Mouse (Mus musculus) cerebellum, adult (tissue): ENCODE data around the gene Chrm2.

Experiments used
- ATAC-seq: cut with Nextera tagmentation; 2 replicates; pipeline ENCODE4 v1.9.2; 2017; ENCODE audit warnings: mild to moderate bottlenecking, moderate library complexity, mixed read lengths; ENCODE audit not compliant: insufficient number of reproducible peaks, low FRiP score, low TSS enrichment

Chrm2 gene

DNA sequence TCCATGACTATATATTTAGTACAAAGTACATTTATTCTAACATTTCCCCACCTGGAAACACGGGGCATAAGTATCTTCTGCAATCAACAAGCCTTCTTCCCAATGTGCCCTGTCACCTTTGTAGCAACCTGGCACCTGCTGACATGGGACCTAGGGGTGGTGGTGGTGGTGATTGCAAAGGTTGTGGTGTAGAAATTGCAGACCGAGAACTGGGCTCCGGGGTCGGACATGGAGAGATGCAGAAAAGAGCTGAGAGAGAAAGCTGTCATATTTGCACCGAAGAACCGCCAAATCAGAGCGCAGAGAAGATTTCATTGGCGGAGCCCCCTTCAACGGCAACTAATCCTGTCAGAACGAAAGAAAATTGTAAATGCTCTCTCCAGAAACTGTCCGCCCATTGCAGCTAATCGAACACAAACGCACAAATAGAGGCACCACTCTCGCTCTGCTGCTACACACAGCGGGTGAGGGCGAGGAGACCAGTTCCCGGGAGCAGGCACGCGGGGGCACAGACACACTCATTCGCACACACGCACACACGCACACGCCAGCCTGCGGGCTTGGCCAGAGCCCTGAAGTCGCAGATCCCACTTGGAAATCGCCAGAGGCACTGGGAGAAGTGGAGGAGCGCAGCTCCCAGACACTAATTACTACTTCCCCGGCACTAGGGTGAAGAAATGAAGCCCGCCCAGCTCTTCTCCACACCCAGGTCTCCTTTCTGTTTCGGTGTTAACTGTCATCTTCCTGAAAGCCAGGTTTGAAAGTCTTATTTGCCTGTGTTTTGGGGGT, at the start of gene Chrm2:
Gene Chrm2 (plus strand): TSS at position 473 of the 789 bp plus-strand sequence.
- peak; percentile 42; the same call in 1 of the 2 replicates for ATAC-seq

GRCm38 (mm10) chr6:36373983-36374382, 13.9 kb upstream of the Chrm2 start:
- no peak for ATAC-seq

- no peak for ATAC-seq
Measured at GRCm38 (mm10) chr6:36377936-36378335, 9.9 kb upstream of the Chrm2 start.

DNA sequence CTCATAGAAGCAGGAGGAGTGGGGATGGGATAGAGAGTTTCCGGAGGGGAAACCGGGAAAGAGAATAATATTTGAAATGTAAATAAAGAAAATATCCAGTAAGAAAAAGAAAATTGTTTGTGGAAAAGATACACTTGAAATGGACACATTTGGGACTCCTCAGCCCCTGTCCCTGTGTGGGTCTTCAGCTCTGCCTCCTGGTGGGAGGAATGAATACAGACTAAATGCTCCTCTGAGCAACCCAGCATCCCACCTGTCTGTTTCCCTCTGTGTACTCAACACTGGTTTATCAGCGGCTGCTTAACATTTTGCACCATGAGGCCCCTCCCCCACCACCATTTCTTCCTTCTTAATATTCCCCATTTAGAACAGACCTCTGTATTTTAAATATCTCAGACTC, 3.8 kb upstream of the Chrm2 start:
- no peak for ATAC-seq

DNA sequence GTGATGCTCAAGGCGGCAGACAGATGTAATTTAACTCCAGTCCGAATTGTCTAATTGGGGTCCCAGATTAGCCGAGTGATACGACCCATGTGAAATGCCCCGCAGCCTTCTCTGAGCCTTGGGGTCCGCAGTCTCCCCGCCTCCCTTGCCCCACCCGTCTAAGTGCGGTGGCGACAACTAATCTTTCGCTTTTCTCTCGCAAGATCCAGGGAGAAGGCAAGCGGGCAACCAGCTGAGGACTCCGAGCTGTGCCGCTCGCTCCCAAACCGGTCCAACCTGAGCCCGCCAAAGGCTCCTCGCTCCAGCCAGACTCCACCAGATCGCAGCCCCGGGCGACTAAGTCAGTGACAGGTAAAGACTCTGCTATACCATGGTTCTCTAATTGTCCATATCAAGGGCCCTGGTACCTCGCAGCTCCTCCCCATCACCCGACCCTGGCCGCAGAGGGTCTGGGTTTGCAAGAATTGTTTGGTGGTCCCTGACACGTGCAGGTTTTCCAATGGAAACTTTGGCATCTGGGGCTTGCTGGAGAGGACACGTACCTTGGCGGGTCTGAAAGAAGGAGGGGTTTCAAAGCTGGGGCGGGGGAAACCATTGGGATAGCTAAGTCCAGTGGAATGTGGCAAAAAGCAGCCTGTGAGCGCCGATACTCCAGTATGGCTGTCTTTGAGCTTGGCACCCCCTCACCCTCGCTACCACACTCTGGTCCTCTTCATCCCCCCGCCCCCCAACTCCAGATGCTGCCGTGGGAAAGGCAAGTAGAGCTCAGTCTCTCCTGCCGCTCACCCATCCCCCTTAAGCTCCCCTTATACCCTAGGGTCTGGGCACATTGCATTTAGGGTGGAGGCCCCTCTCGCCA, 746 bp downstream of the Chrm2 start:
- no peak; the same call in 1 of the 2 replicates for ATAC-seq

DNA sequence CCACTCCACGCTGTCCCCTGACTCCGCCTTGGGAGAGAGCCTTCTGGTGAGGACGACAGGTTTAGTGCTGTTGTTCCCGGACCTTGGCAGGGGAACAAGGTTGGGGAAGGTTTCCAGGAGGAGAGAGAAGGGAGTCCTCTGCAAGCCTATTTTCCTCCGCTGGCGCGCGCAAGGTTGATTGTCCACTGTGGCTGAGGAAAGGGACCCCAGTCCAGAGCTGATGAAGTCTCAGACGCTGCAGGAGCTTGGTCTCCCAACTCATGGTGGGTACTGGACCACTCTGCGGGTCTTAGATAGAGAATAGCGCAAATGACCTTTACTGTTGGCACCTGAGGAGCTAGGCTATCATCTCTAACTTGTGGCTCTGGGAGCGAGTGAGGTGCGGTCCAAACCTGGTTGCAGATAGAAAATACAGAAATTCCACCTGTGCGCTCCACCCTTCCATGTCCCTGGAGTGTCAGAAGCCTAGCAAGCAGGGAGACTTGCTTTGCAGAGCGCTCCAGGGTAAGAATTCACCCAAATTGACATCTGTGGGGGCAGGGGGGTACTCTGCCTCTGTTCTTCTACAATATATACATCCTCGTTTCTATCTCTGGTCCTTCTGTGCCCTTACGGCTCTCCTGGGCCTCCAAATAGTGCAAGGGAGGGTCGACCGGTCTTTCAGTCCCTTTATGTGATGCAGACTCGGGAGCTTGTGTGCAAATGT, 1.5 kb downstream of the Chrm2 start:
- no peak for ATAC-seq

DNA sequence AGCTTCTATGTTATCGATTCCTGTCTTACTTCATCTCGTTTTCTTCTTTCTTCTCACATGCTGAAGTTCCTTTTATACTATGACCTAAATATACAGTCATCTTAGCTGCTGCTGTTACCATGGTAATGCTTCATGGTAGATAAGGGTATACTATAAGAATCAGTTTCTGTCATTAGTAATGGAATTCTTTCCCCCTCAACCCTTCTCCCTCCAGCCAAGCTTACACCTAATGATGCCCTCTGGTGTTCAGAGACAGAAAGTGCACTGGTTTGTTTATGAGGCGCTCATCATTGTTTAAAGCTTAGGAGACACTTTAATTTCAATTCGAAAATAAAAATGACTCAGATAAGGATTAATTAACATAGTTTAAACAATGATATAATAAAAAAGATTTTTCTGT, 5.8 kb downstream of the Chrm2 start:
- no peak for ATAC-seq

DNA sequence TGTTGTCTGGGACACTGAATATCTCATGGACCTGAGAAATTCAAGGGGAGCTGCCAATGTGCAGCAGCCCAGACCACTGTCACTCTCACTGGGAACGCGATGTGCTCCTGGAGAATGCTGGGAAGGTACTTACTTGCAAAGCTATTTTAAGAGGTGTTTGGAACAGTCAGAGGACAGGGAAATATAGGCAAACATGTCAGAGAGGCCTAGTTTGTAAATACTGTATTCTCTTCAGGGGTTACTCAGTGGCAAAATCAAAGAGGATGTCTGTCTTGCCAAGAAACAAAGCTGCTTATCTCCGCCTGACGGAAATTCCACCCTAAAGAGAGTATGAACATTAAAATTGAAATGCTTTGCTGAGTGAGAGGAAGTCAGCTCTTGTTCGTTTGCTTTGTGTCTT, 17.3 kb downstream of the Chrm2 start:
- ATAC-seq = no peak

- ATAC-seq = no peak
Measured at GRCm38 (mm10) chr6:36409016-36409415, 21.1 kb downstream of the Chrm2 start.

- no peak for ATAC-seq
Measured at GRCm38 (mm10) chr6:36410057-36410456, 22.2 kb downstream of the Chrm2 start.

DNA sequence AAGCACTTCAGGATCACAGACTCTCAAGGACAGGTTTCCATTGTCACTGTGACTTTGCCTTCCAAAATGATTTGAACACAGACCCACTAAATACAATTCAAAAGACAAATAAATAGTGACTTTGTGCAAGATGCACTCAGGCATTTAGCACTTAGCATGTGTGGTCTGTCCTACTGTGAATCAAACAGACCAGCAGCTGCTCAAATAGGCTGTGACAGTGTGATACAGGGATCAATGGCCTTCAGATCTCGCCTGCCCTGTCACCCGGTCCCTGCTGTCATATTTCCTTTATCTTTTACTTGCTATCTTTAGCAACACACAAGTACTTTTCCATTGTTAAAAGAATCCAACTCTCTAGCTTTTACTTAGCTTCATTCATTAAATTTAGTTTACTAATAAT, 31.8 kb downstream of the Chrm2 start:
- ATAC-seq = no peak

- no peak for ATAC-seq
Measured at GRCm38 (mm10) chr6:36437964-36438363, 50.1 kb downstream of the Chrm2 start.

DNA sequence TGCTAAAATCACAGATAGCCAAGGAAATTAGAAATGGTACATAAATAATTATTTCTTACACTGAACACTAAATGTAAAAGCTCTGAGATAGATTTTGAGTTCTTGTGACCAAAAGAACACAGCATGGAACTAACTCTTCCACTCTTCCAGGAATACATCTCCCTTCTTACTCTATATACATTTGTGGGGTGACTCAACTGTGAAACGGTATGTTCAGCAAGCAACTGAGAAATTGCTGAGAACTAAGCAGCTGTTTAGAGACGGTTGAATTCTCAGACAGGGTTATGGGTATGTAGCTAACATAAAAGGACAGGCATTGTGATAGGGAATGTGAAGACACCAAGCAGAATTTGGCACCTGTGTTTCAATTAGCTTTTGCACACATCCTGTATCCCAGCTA, 51.3 kb downstream of the Chrm2 start:
- ATAC-seq = no peak

- ATAC-seq = no peak
Measured at GRCm38 (mm10) chr6:36451480-36451879, 63.6 kb downstream of the Chrm2 start.

DNA sequence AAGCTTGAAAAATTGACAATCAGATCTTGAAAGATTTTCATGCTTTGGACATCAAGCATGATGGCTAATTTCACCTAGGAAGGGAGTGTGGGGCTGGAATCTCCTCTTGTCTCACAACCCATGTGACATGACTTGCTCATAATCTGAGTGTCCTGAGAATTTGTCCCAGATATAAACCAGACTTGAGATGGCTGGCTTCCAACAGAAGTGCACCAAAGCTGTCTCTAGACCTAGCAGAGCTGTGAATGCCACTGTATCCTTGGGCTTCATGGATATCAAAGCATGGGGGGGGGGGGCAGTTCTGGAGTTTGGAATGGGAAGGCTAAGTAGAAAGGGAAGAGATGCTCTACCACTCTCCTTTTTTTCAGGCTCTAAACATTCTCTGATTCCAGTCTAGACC, 67.2 kb downstream of the Chrm2 start:
- no peak for ATAC-seq

- ATAC-seq = no peak
Measured at GRCm38 (mm10) chr6:36457015-36457414, 69.1 kb downstream of the Chrm2 start.

- ATAC-seq = no peak
Measured at GRCm38 (mm10) chr6:36464008-36464407, 76.1 kb downstream of the Chrm2 start.

DNA sequence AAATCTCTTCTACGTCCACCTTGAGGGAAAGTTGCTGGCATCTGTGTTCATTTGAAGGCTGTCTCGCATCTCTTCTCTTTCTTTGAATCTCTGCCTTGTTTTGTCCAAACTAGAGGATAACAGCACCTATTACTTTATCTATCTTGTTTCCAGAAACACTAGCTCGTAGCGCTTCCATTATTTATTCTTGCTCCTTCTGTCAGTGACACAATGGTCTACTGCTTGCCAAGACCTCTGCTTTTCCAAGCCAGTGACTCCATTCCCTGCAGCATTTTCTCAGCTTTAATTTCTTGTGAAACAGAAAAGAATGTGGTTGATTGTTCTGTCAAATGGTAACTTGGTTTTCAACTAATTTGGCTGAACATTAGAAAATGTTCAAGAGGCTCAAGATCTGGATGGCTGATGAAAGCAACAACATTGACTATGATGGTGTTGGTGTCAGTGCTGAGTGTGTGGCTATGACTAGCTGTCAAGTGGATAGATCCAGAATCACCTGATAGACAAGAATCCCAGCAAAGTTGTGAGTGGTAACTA, 96.3 kb downstream of the Chrm2 start:
- no peak for ATAC-seq

DNA sequence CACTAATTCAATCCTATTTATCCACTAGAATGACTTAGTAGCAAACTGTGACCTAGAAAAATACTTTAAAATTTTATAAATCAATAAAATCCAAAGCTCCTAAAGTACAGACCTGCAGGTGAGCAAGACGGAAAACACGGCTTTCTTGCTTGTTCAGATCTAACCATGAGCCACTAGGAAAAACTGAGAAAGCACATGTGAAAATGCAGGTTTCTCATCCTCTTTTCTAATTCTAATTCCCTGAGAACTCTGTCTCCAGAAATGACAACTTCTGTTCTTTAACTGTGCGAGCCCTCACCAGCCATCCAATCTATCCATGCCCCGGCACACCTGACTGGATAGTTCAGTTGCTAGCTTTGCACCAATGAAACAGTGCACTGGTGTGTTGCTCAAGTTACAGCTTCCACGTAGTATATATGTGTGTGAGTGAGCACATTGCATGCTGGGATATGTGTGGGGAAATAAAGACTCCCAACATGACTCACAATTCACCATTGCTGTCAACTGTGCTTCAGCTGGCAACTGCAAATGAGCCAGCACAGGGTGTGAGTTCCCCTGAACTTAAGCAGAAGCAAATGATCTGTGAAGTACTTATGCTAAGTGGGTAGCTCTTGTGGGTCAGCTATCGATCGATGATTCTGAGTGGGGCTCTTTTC, 119.3 kb downstream of the Chrm2 start:
- ATAC-seq = no peak

- ATAC-seq = no peak
Measured at GRCm38 (mm10) chr6:36507946-36508345, 120.1 kb downstream of the Chrm2 start.
